Mouse (Mus musculus) small intestine, adult 2 months (tissue): ENCODE data around the gene Foxp2. TPM values are rescaled to one million over a fixed set of nuclear protein-coding genes. Genes with fewer than 3 reads are reported as not detected.

Experiments
- H3K27ac ChIP-seq: fragments of 200-500 bp; 2 replicates; pipeline ENCODE4 v1.5.1; 2012; ENCODE audit warnings: low read depth, low read length, control low read depth, inconsistent platforms; ENCODE audit not compliant: insufficient read depth
- H3K27me3 ChIP-seq: fragments of 200-500 bp; 2 replicates; pipeline ENCODE4 v1.6.1; 2012; ENCODE audit warnings: mild to moderate bottlenecking, moderate library complexity, low read length, inconsistent platforms; ENCODE audit not compliant: control insufficient read depth, insufficient read depth
- H3K36me3 ChIP-seq: fragments of 200-500 bp; 2 replicates; pipeline ENCODE4 v1.6.1; 2012; ENCODE audit warnings: mild to moderate bottlenecking, low read length, control low read depth, inconsistent platforms; ENCODE audit not compliant: control insufficient read depth, insufficient read depth
- H3K4me1 ChIP-seq: fragments of 200-500 bp; 2 replicates; pipeline ENCODE4 v1.6.1; 2012; ENCODE audit warnings: low read length, inconsistent platforms, mixed read lengths; ENCODE audit not compliant: control insufficient read depth, insufficient read depth, insufficient read length
- H3K4me3 ChIP-seq: fragments of 200-500 bp; 2 replicates; pipeline ENCODE4 v1.5.1; 2012; ENCODE audit warnings: low read depth, mild to moderate bottlenecking, control low read depth, inconsistent platforms, low read length, moderate library complexity
- CTCF ChIP-seq: fragments of 200-500 bp; IDR thresholded peaks from 2 replicates; pipeline ENCODE4 v1.5.1; 2012; ENCODE audit warnings: low read depth, mild to moderate bottlenecking, control low read depth, inconsistent platforms, low read length, moderate library complexity, mixed read lengths; ENCODE audit not compliant: insufficient replicate concordance, insufficient read length; ENCODE audit errors: extremely low read depth
- POLR2A ChIP-seq: fragments of 200-500 bp; IDR thresholded peaks from 2 replicates; pipeline ENCODE4 v1.6.1; 2012; ENCODE audit warnings: low read depth, mild to moderate bottlenecking, control low read depth, inconsistent platforms, low read length, moderate library complexity
- WGBS: fragments of 180-500 bp; shearing (Covaris S2); methylation state at CpG from one replicate; pipeline ENCODE4 v1.1.7; 2018; 5-methylcytosine and 5-hydroxymethylcytosine counted together
- polyA plus RNA-seq: library from polyadenylated mRNA; depleted of rRNA; stranded (reverse); fragments of >200 nt; gene quantifications from 2 replicates; pipeline ENCODE4 v1.2.3, GENCODE M21; 2012

Gene Foxp2
- polyA plus RNA-seq, 1 experiment, result 3.3 TPM

DNA sequence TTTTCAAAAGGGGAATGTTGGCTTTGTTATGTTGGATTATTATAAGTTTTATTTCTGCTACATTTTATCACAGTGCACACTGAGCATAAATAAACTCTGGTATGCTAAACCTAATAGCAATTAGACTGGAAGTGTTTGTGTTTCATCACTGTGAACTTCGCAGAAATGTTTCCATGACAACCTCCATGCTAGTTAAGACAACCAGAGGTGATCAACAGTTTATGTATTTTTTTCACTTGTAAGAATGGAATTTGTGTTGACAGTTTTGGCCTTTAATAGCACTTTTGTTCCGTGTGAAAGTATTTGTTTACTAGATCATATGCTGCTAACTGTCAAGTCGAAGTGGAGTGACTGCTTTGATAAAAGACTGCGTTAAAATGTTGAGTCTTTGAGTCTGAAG is 51.6 kb downstream of the Foxp2 start:
- TF ChIP-seq CTCF, result no peak
- TF ChIP-seq POLR2A, result no peak
- H3K27me3 ChIP-seq, result no peaks in the 10 kb centered on the region

DNA sequence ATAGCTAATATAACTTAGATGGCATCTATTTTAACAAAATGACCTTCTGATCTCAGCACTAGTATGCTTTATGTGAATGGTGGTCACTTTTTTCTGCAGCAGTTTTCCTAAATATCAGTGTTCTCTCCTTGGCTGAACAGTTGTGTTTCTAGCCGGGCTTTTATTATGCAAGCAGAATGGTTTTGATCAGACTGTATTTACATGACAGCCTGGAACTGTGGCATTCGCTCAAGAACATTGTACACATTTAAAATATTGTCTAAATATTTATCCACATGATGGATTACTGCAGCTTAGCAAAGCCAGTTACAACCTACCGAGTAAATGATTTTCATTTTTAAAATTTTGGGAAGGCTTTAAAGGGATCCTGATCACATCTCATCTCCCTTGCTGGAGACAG is 75.9 kb downstream of the Foxp2 start:
- TF ChIP-seq CTCF, result no peak
- no peak for TF ChIP-seq POLR2A
- Histone ChIP-seq H3K27me3 (no peaks in the 10 kb centered on the region), H3K27ac (no peak overlapping the region), H3K36me3 (no peaks in the 10 kb centered on the region), H3K4me1 (no peaks in the 10 kb centered on the region), H3K4me3 (no peak overlapping the region)
- WGBS, result 61% methylated on average over 3 of the region's 3 CpGs

More for the DNA sequence above, 51.6 kb downstream of the Foxp2 start:
- no peaks in the 10 kb centered on the region for H3K4me1 ChIP-seq
- no peak overlapping the region for H3K4me3 ChIP-seq
- H3K27ac ChIP-seq, result no peak overlapping the region
- H3K36me3 ChIP-seq, result no peaks in the 10 kb centered on the region
- WGBS, result 62% methylated on average over 4 of the region's 4 CpGs

- Histone ChIP-seq H3K27ac (no peak overlapping the region), H3K4me1 (no peaks in the 10 kb centered on the region), H3K36me3 (no peaks in the 10 kb centered on the region), H3K27me3 (no peaks in the 10 kb centered on the region), H3K4me3 (no peak overlapping the region)
- TF ChIP-seq CTCF, result no peak
- TF ChIP-seq POLR2A, result no peak
- 75% methylated on average over 5 of the region's 5 CpGs for WGBS
Measured at GRCm38 (mm10) chr6:14978201-14978600, 77.1 kb downstream of the Foxp2 start.

DNA sequence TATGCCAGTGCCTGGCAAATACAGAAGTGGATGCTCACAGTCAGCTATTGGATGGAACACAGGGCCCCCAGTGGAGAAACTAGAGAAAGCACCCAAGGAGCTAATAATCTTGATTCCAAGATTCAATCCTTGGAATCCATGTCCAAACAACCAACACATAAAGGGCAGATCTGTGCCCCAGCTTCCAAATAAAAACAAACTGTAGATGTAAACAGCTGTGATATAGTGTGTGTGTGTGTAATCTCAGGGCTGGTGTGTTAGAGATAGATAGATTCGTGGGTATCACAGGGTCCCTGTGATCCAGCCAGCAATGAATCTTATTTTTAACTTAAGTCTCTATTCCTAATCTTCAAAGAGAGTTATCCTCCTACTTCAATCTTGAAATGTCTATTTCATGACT is 107.0 kb downstream of the Foxp2 start:
- Histone ChIP-seq H3K27me3 (no peaks in the 10 kb centered on the region), H3K36me3 (no peaks in the 10 kb centered on the region), H3K4me3 (no peak overlapping the region), H3K27ac (no peak overlapping the region), H3K4me1 (no peaks in the 10 kb centered on the region)
- WGBS, result 75% methylated on average over 1 of the region's 1 CpGs
- TF ChIP-seq CTCF (no peak), POLR2A (no peak)

GRCm38 (mm10) chr6:15028488-15028887 is 127.3 kb downstream of the Foxp2 start:
- no peaks in the 10 kb centered on the region for H3K36me3 ChIP-seq
- no peak for TF ChIP-seq POLR2A
- no peak for TF ChIP-seq CTCF
- no peak overlapping the region for H3K27ac ChIP-seq
- H3K4me1 ChIP-seq, result no peaks in the 10 kb centered on the region
- no peak overlapping the region for H3K4me3 ChIP-seq
- 67% methylated on average over 3 of the region's 3 CpGs for WGBS
- H3K27me3 ChIP-seq, result no peaks in the 10 kb centered on the region

GRCm38 (mm10) chr6:15029446-15030125 is 128.4 kb downstream of the Foxp2 start:
- Histone ChIP-seq H3K4me3 (no peak overlapping the region), H3K36me3 (no peaks in the 10 kb centered on the region), H3K4me1 (no peaks in the 10 kb centered on the region), H3K27ac (no peak overlapping the region), H3K27me3 (no peaks in the 10 kb centered on the region)
- 60% methylated on average over 7 of the region's 7 CpGs for WGBS
- no peak for TF ChIP-seq CTCF
- no peak for TF ChIP-seq POLR2A

GRCm38 (mm10) chr6:15063246-15063645 is 162.1 kb downstream of the Foxp2 start:
- 86% methylated on average over 1 of the region's 1 CpGs for WGBS

More at GRCm38 (mm10) chr6:15063246-15063645, 162.1 kb downstream of the Foxp2 start:
- Histone ChIP-seq H3K27me3 (no peaks in the 10 kb centered on the region), H3K27ac (no peak overlapping the region), H3K4me3 (no peak overlapping the region), H3K4me1 (no peaks in the 10 kb centered on the region), H3K36me3 (no peaks in the 10 kb centered on the region)
- TF ChIP-seq POLR2A (no peak), CTCF (no peak)
